Mouse (Mus musculus) megakaryocyte, embryonic 14.5 days (primary cell): Measurements from ENCODE around the gene Myadml2. TPM values are rescaled to one million over a fixed set of nuclear protein-coding genes. Genes with fewer than 3 reads are reported as not detected.

Source experiments
- H3K27me3 ChIP-seq: replicated peaks from 2 replicates; pipeline ENCODE3; 2012; ENCODE audit warnings: inconsistent platforms
- H3K36me3 ChIP-seq: replicated peaks from 2 replicates; pipeline ENCODE3; 2012; ENCODE audit warnings: low read length, inconsistent platforms, mixed read lengths
- H3K4me1 ChIP-seq: 2 replicates; pipeline ENCODE4 v1.6.1; 2012; ENCODE audit warnings: inconsistent platforms
- H3K4me3 ChIP-seq: replicated peaks from 2 replicates; pipeline ENCODE3; 2012; ENCODE audit warnings: moderate library complexity, mild to moderate bottlenecking, inconsistent platforms
- H3K9me3 ChIP-seq: 2 replicates; pipeline ENCODE4 v1.6.1; 2012; ENCODE audit warnings: inconsistent platforms
- FLI1 ChIP-seq: IDR thresholded peaks from 2 replicates; pipeline ENCODE4 v1.6.1; 2012; ENCODE audit warnings: low read length, inconsistent platforms, mixed read lengths
- GATA1 ChIP-seq: IDR thresholded peaks from 3 replicates; pipeline ENCODE4 v1.6.1; 2012; ENCODE audit warnings: mixed read lengths, low read length, inconsistent platforms, borderline replicate concordance
- polyA plus RNA-seq: library from polyadenylated mRNA; stranded (reverse); fragments of >175 nt; gene quantifications from 2 replicates; pipeline ENCODE4 v1.2.3, GENCODE M21; 2012; ENCODE audit warnings: low replicate concordance; ENCODE audit not compliant: insufficient read depth

The Myadml2 gene
- 0.44 TPM in 1 of 2 replicates, not detected in the other for polyA plus RNA-seq

DNA sequence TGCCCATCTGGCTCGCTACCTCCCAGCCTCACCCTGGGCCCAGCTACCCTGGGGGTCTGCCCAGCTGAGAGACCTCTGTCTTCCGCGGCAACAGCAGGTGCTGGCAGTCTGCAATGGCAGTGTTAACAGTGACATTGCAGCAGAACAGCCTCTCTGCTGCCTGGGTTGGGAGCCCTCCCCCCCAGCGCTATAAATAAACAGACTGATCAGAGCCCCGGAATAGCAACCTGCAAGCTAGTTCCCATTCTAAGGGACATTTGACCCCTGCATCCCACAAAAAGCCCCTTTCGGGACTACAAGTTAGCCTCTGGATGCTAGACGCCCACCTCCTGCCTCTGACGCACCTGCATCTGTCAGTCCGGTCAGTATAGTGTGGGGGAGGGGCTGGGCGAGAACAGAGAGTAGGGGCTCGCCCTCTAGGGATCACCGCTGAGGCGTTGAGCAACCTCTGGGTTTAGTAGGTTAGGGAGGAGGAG lies at the start of gene Myadml2:
Gene Myadml2, minus strand, starts transcription at position 158 of the 476 bp plus-strand sequence.
- Histone ChIP-seq H3K4me1 (peaks cover 35% of the 10 kb centered on the region), H3K27me3 (peaks cover 4% of the 10 kb centered on the region), H3K4me3 (peak within 1 kb of the TSS; percentile 89), H3K36me3 (no peaks in the 10 kb centered on the region), H3K9me3 (no peaks in the 10 kb centered on the region)
- no peak for TF ChIP-seq FLI1
- no peak for TF ChIP-seq GATA1

DNA sequence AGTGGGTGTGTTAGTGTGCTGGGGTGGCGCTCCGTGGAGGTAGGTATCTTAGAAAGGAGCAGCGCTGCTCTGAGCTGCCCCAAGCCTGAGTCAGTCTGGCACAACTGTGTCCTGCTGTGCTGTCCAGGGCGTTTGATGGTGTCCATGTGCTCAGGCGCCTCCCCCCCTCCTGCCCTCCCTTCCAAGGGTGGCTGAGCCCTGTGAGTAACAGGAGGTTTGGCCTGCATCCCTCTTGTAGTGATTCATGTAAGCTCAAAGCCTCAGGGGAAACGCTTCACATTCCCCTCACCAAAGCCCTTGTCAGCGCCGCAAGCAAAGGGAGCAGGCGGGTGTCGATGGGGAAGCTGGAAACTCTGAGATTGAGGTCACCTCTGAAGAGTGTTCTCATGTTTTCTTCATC lies 49.8 kb upstream of the Myadml2 start:
- TF ChIP-seq GATA1 (no peak), FLI1 (no peak)
- H3K4me1 ChIP-seq, result peaks cover 21% of the 10 kb centered on the region
- peaks cover 97% of the 10 kb centered on the region for H3K36me3 ChIP-seq
- H3K9me3 ChIP-seq, result no peaks in the 10 kb centered on the region
- H3K4me3 ChIP-seq, result no peak overlapping the region
- no peaks in the 10 kb centered on the region for H3K27me3 ChIP-seq

DNA sequence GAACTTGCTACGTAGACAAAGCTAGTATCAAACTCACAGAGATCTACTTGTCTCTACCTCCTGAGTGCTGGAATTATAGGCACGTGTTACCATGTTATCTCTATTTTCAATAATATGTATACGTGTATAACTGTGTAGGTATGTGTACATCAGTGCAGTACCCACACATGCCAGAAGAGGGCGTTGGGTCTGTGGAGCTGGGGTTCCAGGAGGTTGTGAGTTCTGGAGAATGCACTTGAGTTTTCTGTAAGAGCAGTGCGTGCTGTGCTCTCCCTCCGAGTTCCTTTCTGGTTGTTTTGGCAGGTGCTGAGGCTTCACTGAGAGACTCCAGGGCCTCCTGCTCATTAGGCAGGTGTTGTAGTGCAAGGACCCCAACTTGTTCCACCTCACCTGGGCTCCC lies 48.6 kb upstream of the Myadml2 start:
- peaks cover 99% of the 10 kb centered on the region for H3K36me3 ChIP-seq
- no peaks in the 10 kb centered on the region for H3K27me3 ChIP-seq
- no peak for TF ChIP-seq FLI1
- H3K4me3 ChIP-seq, result no peak overlapping the region
- H3K9me3 ChIP-seq, result no peaks in the 10 kb centered on the region
- peaks cover 33% of the 10 kb centered on the region for H3K4me1 ChIP-seq

DNA sequence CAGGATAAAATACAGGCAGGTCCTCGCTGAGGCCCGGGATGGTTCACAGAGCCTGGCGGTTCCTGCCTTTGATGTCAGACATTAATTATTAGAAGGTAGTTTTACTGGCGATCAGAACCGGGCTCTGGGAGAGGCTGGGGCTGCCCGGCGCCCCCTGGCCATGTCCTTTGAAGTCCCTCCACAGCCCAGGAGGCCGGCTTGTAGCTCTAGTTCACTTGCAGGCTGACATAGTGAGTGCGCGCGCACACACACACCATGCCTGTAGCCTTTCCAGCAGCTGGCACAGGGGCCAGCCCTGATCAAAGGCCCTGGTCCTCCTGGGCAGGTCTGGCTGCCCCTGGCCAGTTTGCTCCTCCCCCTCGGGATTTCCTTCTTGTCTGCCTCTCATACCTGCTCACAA lies 47.7 kb upstream of the Myadml2 start:
- Histone ChIP-seq H3K27me3 (no peaks in the 10 kb centered on the region), H3K9me3 (no peaks in the 10 kb centered on the region), H3K4me3 (no peak overlapping the region), H3K4me1 (peaks cover 28% of the 10 kb centered on the region), H3K36me3 (peaks cover 96% of the 10 kb centered on the region)
- TF ChIP-seq GATA1, result no peak
- TF ChIP-seq FLI1, result no peak

DNA sequence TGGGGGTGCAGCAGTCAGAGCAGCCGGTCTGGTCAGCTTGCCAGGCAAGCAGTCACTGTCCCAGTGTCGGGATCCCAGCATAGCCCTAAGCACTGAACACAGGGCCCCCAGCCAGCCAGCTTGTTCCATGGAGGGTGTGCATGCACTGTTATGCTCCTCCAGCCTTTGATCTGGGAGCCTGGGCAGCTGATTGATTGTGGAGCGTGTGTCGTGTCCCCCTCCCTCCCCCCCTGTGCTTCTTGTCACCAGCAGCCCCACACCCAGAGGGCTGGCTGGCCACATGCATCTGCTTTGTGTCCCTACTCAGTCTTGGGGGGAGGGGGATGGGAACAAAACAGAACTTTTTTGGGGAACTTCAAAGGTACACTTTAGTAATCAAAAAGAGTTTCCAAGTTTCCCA lies 47.2 kb upstream of the Myadml2 start:
- Histone ChIP-seq H3K36me3 (peaks cover 96% of the 10 kb centered on the region), H3K27me3 (no peaks in the 10 kb centered on the region), H3K9me3 (no peaks in the 10 kb centered on the region), H3K4me1 (peaks cover 28% of the 10 kb centered on the region), H3K4me3 (no peak overlapping the region)
- TF ChIP-seq GATA1 (no peak), FLI1 (no peak)

DNA sequence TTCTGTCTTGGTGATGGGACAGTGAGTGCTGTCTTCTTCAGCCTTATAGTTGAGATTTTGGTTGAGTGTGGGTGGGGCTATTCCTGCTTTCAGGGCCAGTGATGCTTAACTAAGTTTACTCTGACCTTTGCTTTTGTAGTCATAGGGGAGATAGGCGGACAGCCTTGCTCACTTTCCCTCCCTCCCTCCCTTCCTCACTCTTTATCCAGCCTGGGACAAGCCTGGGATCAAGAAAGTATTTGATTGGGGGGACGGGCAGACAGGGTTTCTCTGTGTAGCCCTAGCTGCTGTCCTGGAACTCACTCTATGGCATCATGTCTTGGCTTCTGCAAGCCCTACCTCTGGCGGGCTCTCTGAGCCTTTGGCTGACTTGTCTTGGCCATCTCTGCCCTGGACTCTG lies 45.5 kb upstream of the Myadml2 start:
- H3K4me3 ChIP-seq, result no peak overlapping the region
- H3K36me3 ChIP-seq, result peaks cover 95% of the 10 kb centered on the region
- no peaks in the 10 kb centered on the region for H3K27me3 ChIP-seq
- no peaks in the 10 kb centered on the region for H3K9me3 ChIP-seq
- TF ChIP-seq GATA1 (no peak), FLI1 (no peak)
- H3K4me1 ChIP-seq, result peaks cover 31% of the 10 kb centered on the region

DNA sequence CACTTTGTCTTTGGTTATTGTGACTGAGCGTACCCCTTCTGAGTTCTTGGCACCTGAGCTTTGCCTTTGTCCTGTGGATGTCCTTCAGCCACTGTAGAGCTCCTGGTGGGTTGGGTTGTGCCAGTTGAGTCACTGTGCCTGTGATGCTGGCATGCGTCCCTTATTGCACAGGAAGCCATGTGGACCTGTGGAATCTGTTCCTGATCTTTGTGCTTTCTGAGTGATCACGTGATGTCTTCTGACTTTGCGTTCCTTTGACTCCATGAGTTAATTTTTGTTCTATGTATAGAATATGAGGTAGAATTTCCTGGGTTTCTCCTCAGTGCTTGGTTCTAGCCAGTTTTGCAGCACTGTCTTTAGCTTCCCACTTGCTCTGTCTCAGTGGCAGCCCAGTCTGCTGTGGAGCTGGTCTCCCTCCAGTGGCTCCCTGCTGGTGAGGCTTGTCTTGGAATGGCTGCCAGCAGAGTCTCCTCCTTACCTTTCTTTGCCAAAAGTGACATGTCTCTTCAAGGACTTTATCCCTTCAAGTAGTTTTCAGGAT lies 44.6 kb upstream of the Myadml2 start:
- H3K9me3 ChIP-seq, result no peaks in the 10 kb centered on the region
- no peak for TF ChIP-seq GATA1
- no peak for TF ChIP-seq FLI1
- peaks cover 95% of the 10 kb centered on the region for H3K36me3 ChIP-seq
- no peaks in the 10 kb centered on the region for H3K27me3 ChIP-seq
- H3K4me1 ChIP-seq, result peaks cover 29% of the 10 kb centered on the region
- no peak overlapping the region for H3K4me3 ChIP-seq

DNA sequence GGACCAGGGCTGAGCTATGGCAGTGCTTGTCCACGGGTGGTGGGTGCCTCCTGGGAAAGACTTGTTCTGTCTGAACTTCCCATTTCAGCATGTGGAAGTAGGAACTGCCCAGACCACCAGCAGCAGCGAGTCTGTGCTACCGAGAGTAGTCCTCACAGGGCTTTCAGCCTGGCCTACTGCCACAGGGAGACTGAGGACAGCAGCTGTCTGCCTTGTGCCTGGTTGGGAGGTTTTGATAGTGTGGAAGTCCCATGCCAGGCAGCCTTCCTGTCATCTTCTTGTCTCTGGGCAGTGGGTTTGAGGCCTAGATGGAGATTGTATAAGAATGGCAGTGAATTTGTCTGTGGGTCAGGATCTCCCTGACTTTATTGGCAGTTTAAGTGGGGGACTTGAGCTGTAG lies 41.4 kb upstream of the Myadml2 start:
- H3K36me3 ChIP-seq, result peaks cover 94% of the 10 kb centered on the region
- no peaks in the 10 kb centered on the region for H3K27me3 ChIP-seq
- TF ChIP-seq GATA1 (no peak), FLI1 (no peak)
- peaks cover 33% of the 10 kb centered on the region for H3K4me1 ChIP-seq
- H3K9me3 ChIP-seq, result no peaks in the 10 kb centered on the region
- no peak overlapping the region for H3K4me3 ChIP-seq

DNA sequence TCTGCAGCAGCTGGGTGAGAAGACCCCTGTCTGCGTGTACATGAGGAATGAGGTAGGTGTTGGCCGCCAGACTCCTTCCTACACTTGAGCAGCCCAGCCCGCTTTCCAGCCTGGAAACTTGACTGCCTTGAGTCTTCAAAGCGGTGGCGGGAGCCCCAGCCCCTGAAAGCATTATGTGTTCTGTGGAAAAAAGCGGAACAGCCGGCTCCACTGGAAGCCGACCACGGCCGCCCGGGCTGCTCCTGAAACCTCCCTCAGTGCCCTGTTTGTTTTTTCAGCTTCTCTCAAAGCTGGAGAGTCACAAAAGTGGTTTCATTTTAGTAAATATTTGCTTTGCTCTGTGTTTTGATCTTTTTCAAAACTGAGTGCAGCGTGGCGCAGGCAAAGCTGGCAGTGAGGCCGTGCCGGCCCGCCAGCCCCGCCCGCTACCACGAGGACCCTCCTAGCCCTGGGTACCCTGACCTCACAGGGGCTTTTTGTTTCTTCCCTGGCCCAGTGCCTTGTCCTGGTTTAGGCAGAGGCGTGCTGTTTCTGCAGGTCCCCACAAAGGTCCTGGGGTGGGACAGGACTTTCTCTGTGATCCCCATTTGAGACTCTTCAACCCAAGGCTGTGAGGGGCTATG lies 38.8 kb upstream of the Myadml2 start:
- peaks cover 92% of the 10 kb centered on the region for H3K36me3 ChIP-seq

DNA sequence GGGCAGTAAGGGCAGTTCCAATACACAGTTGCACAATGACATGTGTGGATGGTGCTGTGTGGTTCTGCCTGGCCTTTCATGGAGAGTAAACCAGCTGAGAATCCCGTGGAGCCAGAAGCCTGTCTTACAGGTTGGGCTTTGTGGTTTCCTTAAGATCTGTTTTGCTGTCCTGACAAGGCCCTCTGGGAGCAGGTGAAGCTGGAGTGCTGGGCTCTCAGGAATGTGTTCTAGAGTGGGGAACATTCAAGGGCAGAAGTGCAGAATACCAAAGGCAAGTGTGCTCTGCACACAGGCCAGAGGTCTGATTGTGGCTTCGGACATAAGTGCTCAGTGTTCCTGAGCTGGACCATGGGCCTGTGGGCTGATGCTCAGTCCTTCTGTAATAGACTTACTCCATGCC lies 36.7 kb upstream of the Myadml2 start:
- H3K27me3 ChIP-seq, result no peaks in the 10 kb centered on the region
- peaks cover 37% of the 10 kb centered on the region for H3K4me1 ChIP-seq
- H3K36me3 ChIP-seq, result peaks cover 93% of the 10 kb centered on the region

More for the DNA sequence above, 38.8 kb upstream of the Myadml2 start:
- Histone ChIP-seq H3K27me3 (no peaks in the 10 kb centered on the region), H3K4me3 (no peak overlapping the region), H3K9me3 (no peaks in the 10 kb centered on the region), H3K4me1 (peaks cover 42% of the 10 kb centered on the region)
- TF ChIP-seq GATA1 (no peak), FLI1 (no peak)

DNA sequence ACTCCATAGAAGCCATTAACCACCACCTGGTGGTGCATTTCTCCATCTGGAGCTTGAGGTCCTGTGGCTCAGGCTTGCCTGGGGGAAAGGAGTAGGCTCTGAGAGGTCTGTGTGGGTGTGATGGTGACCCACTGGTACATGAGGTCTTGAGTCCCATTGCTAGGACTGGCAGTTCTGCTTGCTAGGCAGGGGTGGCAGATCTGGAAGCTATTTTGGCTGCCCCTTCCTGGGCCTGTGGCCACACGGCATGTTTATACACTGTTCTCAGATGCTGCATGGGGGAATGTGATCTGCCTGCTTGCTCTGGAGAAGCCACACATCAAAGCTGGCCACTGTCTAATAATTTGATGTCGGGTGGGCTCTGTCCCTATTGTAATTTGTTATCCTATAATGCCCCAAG lies 36.1 kb upstream of the Myadml2 start:
- peaks cover 93% of the 10 kb centered on the region for H3K36me3 ChIP-seq
- no peak overlapping the region for H3K4me3 ChIP-seq
- H3K4me1 ChIP-seq, result peaks cover 37% of the 10 kb centered on the region
- H3K9me3 ChIP-seq, result no peaks in the 10 kb centered on the region
- TF ChIP-seq FLI1, result no peak
- no peak for TF ChIP-seq GATA1
- no peaks in the 10 kb centered on the region for H3K27me3 ChIP-seq

More for the DNA sequence above, 36.7 kb upstream of the Myadml2 start:
- Histone ChIP-seq H3K4me3 (no peak overlapping the region), H3K9me3 (no peaks in the 10 kb centered on the region)
- TF ChIP-seq GATA1, result no peak
- no peak for TF ChIP-seq FLI1
